Mouse (Mus musculus) embryonic facial prominence, embryonic 11.5 days (tissue): ENCODE measurements around the gene Vamp2. TPM values are rescaled to one million over a fixed set of nuclear protein-coding genes. Genes with fewer than 3 reads are reported as not detected.

ENCODE experiments used
- ATAC-seq: fragments of 200-750 bp; cut with Nextera tagmentation; replicated peaks from 2 replicates; pipeline ENCODE4 v1.8.0; 2017; ENCODE audit warnings: low read depth; ENCODE audit not compliant: insufficient number of reproducible peaks, low FRiP score, low TSS enrichment
- DNase-seq: peaks from one replicate; pipeline ENCODE4 v3.0.0-alpha.2; 2015; ENCODE audit warnings: low spot score
- H3K27ac ChIP-seq: fragments of 300-500 bp; sonication (generic); replicated peaks from 2 replicates; pipeline ENCODE4 v1.5.1; 2014; ENCODE audit warnings: mild to moderate bottlenecking, low read depth, low read length, control low read depth
- H3K27me3 ChIP-seq: fragments of 300-500 bp; sonication (generic); 2 replicates; pipeline ENCODE4 v1.6.1; 2014; ENCODE audit warnings: mild to moderate bottlenecking, low read length, moderate library complexity, mixed read lengths; ENCODE audit not compliant: control insufficient read depth, insufficient read depth
- H3K36me3 ChIP-seq: fragments of 300-500 bp; sonication (generic); replicated peaks from 2 replicates; pipeline ENCODE4 v1.6.1; 2014; ENCODE audit warnings: low read depth, mild to moderate bottlenecking, low read length, moderate library complexity, mixed read lengths; ENCODE audit not compliant: control insufficient read depth, insufficient read depth
- H3K4me1 ChIP-seq: fragments of 300-500 bp; sonication (generic); 2 replicates; pipeline ENCODE4 v1.6.1; 2014; ENCODE audit warnings: low read length, mixed read lengths; ENCODE audit not compliant: control insufficient read depth, insufficient read depth
- H3K4me2 ChIP-seq: fragments of 300-500 bp; sonication (generic); 2 replicates; pipeline ENCODE4 v1.6.1; 2014; ENCODE audit warnings: low read depth, mild to moderate bottlenecking, control low read depth, low read length, moderate library complexity
- H3K4me3 ChIP-seq: fragments of 300-500 bp; sonication (generic); 2 replicates; pipeline ENCODE4 v1.5.1; 2014; ENCODE audit warnings: low read depth, low read length, control low read depth
- H3K9ac ChIP-seq: fragments of 300-500 bp; sonication (generic); replicated peaks from 2 replicates; pipeline ENCODE4 v1.6.1; 2014; ENCODE audit warnings: mild to moderate bottlenecking, control low read depth, low read length
- H3K9me3 ChIP-seq: fragments of 300-500 bp; sonication (generic); replicated peaks from 2 replicates; pipeline ENCODE4 v1.6.1; 2016; ENCODE audit warnings: mild to moderate bottlenecking, low read length, inconsistent platforms, mixed read lengths; ENCODE audit not compliant: control insufficient read depth
- WGBS: fragments of 180-500 bp; shearing (Covaris S2); extraction: QIAGEN DNeasy Blood & Tissue Kit; methylation state at CpG from one replicate; pipeline ENCODE4 v1.1.7; 2014; 5-methylcytosine and 5-hydroxymethylcytosine counted together
- polyA plus RNA-seq: library from polyadenylated mRNA; unstranded; fragments of >200 nt; fragmentation: Nextera tagmentation; extraction: Ambion mirVana; gene quantifications from 2 replicates; pipeline ENCODE4 v1.2.1, GENCODE M21; 2014

The Vamp2 gene
- polyA plus RNA-seq, 1 experiment from 2014 or later, result 48.8 TPM

- Histone ChIP-seq H3K4me2 (peak overlapping the region; percentile 75; the same call in 1 of the 2 replicates), H3K36me3 (no peaks in the 10 kb centered on the region), H3K4me3 (peak overlapping the region; percentile 44), H3K27me3 (no peaks in the 10 kb centered on the region), H3K9ac (no peak overlapping the region), H3K4me1 (no peaks in the 10 kb centered on the region), H3K9me3 (no peaks in the 10 kb centered on the region), H3K27ac (no peak overlapping the region; the same call in 1 of the 2 replicates)
- DNase-seq, result peak; percentile 59
- ATAC-seq, result 0 out of 2 replicates have a peak, but pooled peaks have one; percentile 27
- 11% methylated on average over 5 of the region's 5 CpGs for WGBS
Observed at GRCm38 (mm10) chr11:69133566-69133922, 45.3 kb downstream of the Vamp2 start.

- H3K4me1 ChIP-seq, result no peaks in the 10 kb centered on the region
- WGBS, result 1% methylated on average over 34 of the region's 34 CpGs
Observed at GRCm38 (mm10) chr11:69133923-69134621, 45.8 kb downstream of the Vamp2 start.

GRCm38 (mm10) chr11:69134622-69134968 is 46.3 kb downstream of the Vamp2 start:
- Histone ChIP-seq H3K27ac (no peak overlapping the region), H3K9me3 (no peaks in the 10 kb centered on the region), H3K36me3 (no peaks in the 10 kb centered on the region), H3K4me2 (peak overlapping the region; percentile 75), H3K4me3 (peak overlapping the region; percentile 44), H3K27me3 (no peaks in the 10 kb centered on the region), H3K4me1 (no peaks in the 10 kb centered on the region), H3K9ac (peak overlapping the region; percentile 45)
- peak; percentile 40; the same call in 1 of the 2 replicates for ATAC-seq
- WGBS, result 31% methylated on average over 8 of the region's 8 CpGs
- no peak for DNase-seq

More at GRCm38 (mm10) chr11:69133923-69134621, 45.8 kb downstream of the Vamp2 start:
- Histone ChIP-seq H3K9ac (peak overlapping the region; percentile 45), H3K27ac (no peak overlapping the region), H3K4me3 (peak overlapping the region; percentile 44), H3K36me3 (no peaks in the 10 kb centered on the region), H3K4me2 (peak overlapping the region; percentile 75), H3K27me3 (no peaks in the 10 kb centered on the region), H3K9me3 (no peaks in the 10 kb centered on the region)
- ATAC-seq (peak; percentile 64), DNase-seq (peak; percentile 72)

GRCm38 (mm10) chr11:69135361-69135760 is 47.1 kb downstream of the Vamp2 start:
- H3K27me3 ChIP-seq, result no peaks in the 10 kb centered on the region
- H3K36me3 ChIP-seq, result no peaks in the 10 kb centered on the region
- WGBS, result 89% methylated on average over 5 of the region's 6 CpGs
- H3K4me1 ChIP-seq, result no peaks in the 10 kb centered on the region
- no peak overlapping the region for H3K4me2 ChIP-seq
- no peak overlapping the region for H3K27ac ChIP-seq
- H3K9ac ChIP-seq, result no peak overlapping the region
- no peak overlapping the region for H3K4me3 ChIP-seq
- DNase-seq (no peak), ATAC-seq (no peak)
- no peaks in the 10 kb centered on the region for H3K9me3 ChIP-seq

Other genes with a start within 250 kb of the Vamp2 start
- 53.2 and 54.4 TPM in 2 replicates for gene Ndel1, start 216.6 kb upstream of the Vamp2 start, polyA plus RNA-seq
- 0.11 TPM in 1 of 2 replicates, not detected in the other for gene Rnf222, start 199.9 kb upstream of the Vamp2 start, polyA plus RNA-seq
- gene Rpl26, start 186.9 kb upstream of the Vamp2 start, polyA plus RNA-seq, result 978 and 1,011 TPM in 2 replicates
- gene Odf4, start 161.4 kb upstream of the Vamp2 start, polyA plus RNA-seq, result not detected in 2 replicates
- 4.4 and 4.5 TPM in 2 replicates for gene Arhgef15, start 131.0 kb upstream of the Vamp2 start, polyA plus RNA-seq
- 2.0 and 2.4 TPM in 2 replicates for gene Slc25a35, start 120.4 kb upstream of the Vamp2 start, polyA plus RNA-seq
- 69.2 and 71.2 TPM in 2 replicates for gene Rangrf, start 113.3 kb upstream of the Vamp2 start, polyA plus RNA-seq
- 34.4 and 34.8 TPM in 2 replicates for gene Pfas, start 80.0 kb upstream of the Vamp2 start, polyA plus RNA-seq
- gene Ctc1, start 72.6 kb upstream of the Vamp2 start, polyA plus RNA-seq, result 63.2 and 68.3 TPM in 2 replicates
- gene Aurkb, start 42.8 kb upstream of the Vamp2 start, polyA plus RNA-seq, result 162 and 175 TPM in 2 replicates
- 6.4 and 7.7 TPM in 2 replicates for gene Borcs6, start 28.8 kb upstream of the Vamp2 start, polyA plus RNA-seq
- 40.4 and 43.1 TPM in 2 replicates for gene Tmem107, start 17.7 kb upstream of the Vamp2 start, polyA plus RNA-seq
- 5.5 and 6.5 TPM in 2 replicates for gene Per1, start 6.7 kb downstream of the Vamp2 start, polyA plus RNA-seq
- gene Hes7, start 31.9 kb downstream of the Vamp2 start, polyA plus RNA-seq, result 0.11 TPM in 1 of 2 replicates, not detected in the other
- gene 9130213A22Rik, start 34.1 kb downstream of the Vamp2 start, polyA plus RNA-seq, result not detected in 2 replicates
- gene Aloxe3, start 37.4 kb downstream of the Vamp2 start, polyA plus RNA-seq, result 0.25 and 0.88 TPM in 2 replicates
- gene Alox12b, start 68.5 kb downstream of the Vamp2 start, polyA plus RNA-seq, result 0.20 and 0.27 TPM in 2 replicates
- not detected in 2 replicates for gene Alox8, start 109.4 kb downstream of the Vamp2 start, polyA plus RNA-seq
- gene Gucy2e, start 148.5 kb downstream of the Vamp2 start, polyA plus RNA-seq, result 0.06 TPM in 1 of 2 replicates, not detected in the other
- gene Cntrob, start 235.3 kb downstream of the Vamp2 start, polyA plus RNA-seq, result 16.9 and 19.3 TPM in 2 replicates
- gene Trappc1, start 235.5 kb downstream of the Vamp2 start, polyA plus RNA-seq, result 184 and 204 TPM in 2 replicates
- 0.85 and 2.2 TPM in 2 replicates for gene Kcnab3, start 237.8 kb downstream of the Vamp2 start, polyA plus RNA-seq